Mouse (Mus musculus) kidney, adult 8-10 months (tissue): ENCODE results near the gene Zfhx3.

ENCODE experiments used
- DNase-seq, 2 experiments: peaks; one replicate each; pipeline ENCODE4 v3.0.0; 2022

The Zfhx3 gene

DNA sequence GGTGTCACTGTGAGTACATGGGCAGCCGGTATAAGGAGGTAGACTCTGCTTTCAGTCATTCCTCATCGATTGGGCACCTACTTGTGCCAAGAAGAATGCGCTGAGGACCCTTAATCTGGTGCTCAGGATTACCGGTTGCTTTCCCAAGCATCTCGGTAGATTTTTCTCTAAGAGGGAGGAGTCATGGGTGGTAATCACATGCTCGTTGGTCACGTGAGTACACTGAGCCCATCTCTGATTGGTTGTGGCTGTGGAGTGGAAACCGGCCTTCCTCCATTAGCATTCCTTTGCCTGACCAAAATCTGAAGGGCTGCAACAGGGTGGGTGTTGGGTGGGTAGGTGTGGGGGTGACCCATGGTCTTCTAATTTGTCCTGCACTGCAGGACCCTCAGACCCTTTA is 421.4 kb downstream of the Zfhx3 start:
- DNase-seq: no peak

DNA sequence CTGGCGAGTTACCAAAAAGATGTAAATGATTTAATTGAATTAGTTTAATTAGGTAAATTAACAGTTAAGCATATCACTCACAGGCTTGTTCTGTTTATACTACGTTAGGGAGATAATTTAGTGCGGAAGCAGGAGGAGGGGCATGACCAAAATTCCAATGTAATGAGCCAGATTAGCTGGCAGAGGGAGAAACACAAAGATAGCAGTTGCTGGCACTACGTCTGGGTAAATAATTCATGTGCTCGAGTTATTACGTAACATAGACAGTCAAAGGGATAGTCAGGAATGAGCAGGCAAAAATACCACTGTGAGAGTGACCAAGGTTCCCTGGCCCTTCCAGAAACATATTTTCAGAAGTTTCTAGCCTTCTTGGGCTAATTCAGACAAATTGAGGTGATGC is 426.6 kb downstream of the Zfhx3 start:
- peak; percentile 38 to 64 for DNase-seq

DNA sequence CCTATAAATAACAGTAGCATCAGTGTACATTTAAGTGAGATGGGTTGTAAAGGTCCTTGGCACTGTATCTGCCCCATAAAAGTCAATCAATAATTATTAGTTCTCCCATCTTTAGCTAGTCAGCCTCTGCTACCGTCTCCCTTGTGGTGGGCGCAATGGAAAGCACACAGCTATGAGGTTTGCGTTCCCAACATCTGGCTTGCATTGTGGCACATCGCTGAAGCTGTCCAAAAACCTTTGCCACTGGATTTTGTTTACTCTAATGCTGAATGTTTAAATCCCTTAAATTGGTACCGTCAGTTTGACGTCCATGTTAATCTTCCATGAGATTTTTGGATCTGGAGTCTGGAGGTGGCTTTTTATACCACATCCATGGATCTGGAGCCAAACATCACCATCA is 428.3 kb downstream of the Zfhx3 start:
- no peak for DNase-seq

DNA sequence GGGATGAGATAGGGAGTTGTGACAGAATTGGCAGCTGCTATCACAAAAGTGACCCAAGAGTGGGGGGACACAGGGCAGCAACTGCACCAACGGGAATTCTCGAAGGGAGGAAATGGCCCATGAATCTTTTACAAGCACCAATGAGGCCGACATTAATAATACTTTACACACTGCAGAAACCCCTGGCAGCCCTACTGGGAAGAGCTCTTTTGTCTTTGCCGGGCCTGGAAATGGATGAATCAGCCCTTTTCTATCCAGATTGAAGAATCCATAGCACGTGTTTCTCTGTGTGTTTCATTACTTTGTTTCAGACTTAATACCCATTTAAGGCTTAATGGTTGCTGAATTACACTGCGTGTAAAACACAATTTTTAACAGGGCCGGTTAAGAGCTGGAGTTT is 430.6 kb downstream of the Zfhx3 start:
- no peak for DNase-seq

DNA sequence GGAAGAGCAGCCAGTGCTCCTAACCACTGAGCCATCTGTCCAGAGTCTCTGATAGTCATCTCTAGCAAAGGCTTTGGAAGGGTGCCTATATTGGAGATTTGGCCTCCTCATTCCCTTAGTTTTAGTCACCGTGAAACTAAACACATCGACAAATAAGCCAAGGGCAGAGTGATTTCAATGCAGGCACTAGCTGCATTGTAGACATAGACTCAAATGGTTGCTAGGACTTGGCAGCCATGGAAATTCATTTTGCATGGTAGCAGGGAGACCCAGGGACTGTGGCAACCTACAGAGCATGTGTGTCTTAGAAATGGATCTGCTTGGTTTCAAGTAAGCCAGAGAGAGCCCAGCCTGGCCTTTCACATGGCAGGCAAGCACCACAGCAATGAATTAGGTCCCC is 435.6 kb downstream of the Zfhx3 start:
- no peak for DNase-seq

DNA sequence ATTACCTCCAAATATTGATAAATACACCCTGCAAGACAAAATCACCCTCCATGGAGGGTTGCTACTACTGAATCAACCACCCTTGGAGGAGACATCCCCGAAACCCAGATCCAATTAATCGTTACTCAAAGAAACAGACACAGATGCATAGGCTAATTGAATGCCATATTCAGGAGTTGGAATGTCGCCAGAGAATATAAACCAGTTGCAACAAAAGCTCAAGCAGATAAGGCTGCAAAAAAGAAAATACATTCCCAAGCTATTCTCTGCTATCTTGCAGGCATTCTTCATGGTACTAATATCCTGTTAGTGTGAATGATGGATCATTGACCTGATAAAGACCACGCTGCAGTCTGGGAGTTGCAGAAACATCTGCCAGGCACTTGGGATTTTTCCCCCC is 440.7 kb downstream of the Zfhx3 start:
- no peak for DNase-seq

DNA sequence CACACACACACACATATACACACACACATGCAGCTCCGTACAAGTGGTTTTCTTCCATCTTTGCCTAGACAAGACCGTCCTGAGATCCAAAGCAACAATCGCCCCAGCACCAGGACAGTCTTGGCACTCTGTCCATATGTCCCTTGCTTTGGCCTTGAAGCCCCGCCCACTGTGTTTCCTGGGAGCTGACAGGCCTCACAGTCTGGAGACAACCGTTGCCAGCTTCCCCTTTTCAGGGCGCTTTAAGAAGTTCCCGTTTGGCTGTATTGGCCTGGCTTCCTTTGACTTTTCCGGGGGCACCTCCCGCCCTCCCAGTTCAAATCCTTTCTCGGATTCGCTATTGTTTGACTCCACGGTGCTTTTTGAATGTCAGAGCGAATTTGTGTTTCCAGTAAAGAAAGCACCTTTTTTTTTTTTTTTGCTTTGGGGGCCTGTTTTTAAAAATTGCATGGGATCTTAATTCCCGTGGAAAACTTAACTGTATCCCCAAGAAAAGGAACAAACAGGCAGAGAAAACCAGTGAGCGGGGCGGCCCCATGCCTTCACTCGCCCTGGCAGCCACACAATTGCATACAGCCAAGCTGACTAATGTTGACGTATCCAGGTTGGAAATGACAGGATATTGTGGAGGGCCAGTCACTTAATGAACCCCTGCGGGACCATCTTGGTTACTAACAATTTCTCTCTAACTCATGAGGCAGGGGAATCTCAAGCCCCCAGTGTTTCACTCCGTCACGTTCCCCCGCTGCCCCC is 444.9 kb downstream of the Zfhx3 start:
- peak; percentile 5 to 7 for DNase-seq

DNA sequence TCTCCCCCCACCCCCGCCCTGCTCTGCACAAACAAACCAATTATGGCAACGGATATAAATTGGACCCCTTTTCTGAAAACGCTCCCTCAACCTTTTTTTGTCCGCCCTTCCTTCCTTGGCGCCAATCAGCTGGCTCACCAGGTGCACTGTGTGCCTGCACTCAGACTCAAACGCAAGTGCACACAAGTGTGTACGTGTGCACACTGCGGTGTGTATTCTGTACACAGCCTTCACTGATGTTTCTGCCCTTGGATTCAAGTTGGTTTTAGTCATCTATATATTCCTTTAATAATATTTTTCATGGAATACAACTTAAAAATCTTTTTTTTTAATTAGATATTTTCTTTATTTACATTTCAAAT is 445.4 kb downstream of the Zfhx3 start:
- no peak for DNase-seq

DNA sequence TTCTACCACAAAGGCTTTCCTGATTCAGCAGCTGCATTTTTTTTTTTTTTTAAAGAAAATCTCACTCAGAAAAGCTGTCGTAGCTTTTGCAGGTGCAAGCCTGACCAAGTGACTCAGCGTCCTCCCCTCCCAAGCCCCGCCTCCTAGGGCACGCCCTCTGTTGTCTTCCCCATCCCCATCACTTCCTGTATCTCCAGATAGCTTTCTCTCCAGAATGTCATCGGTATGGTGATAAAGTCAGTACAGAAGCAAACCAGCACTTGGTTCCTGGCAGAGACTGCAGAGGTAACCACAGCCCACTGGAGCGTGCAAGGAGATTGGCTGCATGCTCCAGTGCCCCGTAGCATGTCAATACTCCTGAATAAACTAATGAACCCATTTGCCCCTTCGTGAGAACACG is 450.5 kb downstream of the Zfhx3 start:
- peak in 1 of 2 experiments; percentile 7 for DNase-seq

DNA sequence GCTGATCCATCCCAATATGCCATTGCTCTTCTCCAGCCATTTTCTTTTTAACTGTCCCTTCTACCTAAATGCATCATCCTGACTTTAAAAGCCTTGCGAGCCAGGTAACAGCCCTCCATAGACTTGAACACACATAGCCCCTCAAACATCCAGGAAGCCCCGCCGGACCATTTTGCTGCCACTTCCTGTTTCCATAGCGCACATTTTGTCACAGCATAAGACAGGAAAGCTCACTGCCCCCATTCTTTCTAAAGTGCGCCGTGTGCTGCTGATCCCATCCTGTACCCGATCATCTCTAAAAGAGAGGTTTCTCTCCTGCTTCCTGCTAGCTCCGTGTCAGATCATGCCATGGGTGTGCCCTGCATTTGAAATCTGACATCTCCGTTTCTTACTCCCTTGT is 459.7 kb downstream of the Zfhx3 start:
- no peak for DNase-seq

DNA sequence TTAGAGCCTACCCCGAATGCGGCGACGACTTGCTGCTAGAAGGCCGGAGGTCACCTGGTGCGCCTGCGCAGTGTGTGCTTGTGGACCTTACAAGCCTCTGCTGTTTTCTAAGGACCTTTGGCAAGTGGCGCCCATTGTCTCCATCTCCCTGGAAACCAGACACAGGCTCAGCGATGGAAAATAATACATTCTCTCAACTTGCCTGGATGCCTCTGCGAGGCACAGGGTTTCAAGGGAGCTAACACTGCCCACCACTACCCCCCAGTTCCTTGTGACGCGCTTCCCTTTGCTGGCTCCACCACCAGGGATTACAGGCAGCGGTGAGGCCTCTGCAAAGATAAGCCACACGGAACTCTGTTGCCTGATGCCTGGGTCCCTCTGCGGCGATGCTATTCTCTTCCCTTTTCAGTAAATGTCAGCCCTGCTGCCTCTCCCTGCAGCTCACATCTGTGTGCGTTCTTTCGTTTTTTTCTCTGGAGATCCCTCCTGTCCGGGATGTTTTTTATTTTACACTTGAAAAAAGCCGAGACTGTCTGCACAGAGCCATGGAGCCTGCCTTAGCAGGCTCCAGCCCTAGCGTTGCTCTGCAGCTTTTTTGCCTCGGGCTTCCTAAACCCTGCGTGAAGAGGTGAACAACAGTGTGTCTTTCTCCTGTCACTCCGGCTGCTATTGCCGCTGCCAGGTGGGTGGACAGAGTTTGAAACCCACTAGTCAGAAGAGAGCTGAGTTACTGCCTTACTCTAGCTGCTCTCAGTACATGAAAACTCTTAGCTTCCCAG is 464.5 kb downstream of the Zfhx3 start:
- DNase-seq: no peak

DNA sequence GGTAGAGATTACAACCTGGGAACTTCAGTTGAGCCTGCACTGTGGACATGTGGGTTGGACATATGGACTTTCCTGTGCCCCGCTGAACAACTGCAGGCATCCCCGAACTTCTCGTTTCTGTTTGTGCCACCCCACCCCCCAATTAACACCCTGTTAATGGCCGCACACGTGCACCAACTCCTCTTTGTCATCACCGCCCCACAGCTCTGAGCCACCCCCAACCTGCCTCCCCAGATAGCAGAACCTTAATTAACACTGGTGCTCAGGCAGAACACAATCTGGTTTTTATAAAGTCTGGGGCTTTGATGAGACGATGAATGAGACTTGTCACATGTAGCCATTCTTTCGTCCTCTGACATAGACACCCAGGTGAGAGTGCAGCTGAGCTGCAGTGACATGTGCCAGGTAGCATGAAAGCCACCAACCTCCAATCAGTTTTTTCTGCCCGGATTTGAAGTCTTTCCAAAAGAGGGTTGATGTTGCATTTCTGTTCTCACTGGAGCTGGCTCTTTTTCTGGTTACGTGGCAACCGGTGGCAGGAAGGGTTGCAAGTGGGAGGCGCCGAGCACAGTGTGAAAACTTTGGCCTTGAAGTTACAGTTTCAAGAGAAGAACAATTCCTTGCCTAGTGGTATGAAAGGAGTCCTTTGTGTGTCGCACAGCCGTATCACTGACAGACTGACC is 476.9 kb downstream of the Zfhx3 start:
- DNase-seq: no peak

DNA sequence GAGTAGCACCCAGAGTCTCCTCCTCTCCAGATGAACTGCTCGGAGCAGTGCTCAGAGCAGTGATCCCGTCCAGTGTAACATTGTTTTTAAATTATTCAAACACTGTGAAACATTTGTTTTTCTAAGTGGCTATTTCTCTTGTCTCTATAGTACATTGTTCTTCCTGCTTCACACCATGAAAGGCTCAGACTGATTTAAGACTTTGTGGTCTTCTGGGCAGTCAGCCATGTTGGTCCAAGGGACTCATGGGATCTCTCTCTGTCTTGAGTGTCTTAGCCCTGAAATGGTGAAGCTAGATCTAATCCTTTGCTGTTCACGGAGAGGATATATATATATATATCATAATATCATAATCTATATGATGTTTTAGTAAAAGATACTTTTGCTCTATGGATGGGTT is 480.1 kb downstream of the Zfhx3 start:
- DNase-seq: no peak

DNA sequence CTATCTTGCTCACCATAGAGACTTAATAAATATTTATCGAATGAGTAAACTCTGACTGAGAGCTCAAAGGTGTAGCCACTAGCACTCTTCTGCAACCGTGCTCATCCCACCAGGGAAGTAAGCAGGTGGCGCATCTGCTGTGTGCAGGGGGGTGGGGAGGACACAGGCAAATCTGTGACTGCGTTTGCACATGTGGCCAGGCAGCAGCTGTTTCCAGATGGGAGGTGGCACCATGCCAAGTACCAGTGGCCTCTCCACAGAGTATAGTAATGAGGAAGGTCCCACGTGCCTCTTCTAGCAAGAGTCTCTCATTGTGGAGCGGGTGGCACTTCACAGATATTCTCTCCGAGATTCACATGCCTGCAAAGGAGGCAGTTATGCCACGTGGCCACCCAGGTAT is 481.9 kb downstream of the Zfhx3 start:
- no peak for DNase-seq

DNA sequence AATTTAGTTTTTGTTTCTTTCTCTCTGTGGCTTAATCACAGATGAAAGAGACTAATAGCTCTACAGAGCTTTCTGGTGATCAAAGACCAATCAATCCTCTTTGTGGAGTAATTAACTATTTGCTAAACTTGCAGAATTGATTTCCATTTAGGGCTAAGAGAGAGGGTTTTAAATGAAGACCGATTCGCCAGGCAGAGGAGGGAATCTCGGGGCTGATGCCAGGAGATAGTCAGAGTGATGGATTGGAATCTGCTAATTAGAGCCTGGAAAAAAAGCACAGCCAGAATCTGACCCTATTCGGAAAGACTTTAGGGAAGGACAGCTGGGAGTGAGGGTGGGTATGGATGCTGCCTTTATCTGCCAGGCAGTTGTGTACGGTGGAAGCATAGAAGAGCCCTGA is 490.9 kb downstream of the Zfhx3 start:
- no peak for DNase-seq

DNA sequence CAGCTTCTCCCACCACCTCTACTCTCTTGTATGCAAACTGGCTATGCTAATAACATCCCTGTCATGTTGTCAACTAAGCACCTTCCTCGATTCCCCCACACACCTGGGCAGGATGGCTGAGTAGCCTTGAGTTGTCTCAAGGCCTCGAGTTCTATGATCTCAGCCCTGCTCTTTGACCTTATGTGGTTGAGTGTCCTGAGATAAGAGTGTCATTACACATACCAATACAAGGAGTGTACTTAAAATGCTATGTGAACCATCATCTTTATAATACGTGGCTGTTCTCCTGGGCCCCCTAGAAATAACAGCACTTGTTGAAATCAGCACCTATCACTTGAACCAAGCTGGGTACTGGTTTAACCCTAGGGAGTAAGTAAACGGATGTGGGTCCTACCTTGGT is 492.1 kb downstream of the Zfhx3 start:
- DNase-seq: no peak

DNA sequence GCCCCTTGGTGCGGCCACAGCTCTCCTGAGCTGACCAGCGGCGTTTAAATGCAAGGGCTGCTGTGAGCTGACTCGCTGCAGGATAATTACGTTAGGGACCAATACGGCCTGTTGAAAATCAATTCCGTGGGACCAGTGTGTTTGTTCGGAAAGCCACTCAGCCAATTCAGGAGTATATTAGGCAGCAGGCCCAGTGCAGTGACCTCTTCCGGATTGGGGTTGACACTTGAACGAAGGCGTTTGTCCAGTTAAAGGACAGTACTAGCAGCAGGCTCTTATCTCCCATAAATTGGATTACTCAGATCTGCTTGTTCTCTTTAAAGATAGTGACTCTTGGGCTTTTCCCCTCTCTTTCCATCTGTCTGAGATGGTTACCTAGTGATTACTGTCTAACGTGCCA is 493.9 kb downstream of the Zfhx3 start:
- no peak for DNase-seq

DNA sequence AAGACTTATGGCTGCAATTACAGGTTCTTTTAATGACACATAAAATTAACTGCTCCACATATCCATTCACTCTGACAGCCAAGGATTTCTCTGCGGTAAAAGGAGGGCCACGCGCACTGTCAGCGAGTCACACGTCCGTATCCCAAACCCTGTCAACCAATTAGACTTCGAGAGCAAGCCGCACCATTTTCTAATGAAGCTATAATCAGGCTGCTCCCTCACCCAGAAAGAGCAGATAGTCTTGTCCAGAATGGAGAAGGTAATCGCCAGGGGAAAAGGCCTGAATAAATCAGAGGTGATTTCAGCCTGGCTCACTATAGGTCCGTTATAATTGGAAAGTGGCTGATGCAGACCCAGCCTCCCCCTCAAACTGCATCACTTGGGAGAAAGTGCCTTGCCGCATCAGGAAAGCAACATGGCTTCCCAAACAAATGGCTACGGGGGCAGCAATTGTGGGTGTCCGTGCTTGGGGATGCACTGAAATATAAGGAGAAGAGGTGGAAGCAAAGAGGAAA is 494.9 kb downstream of the Zfhx3 start:
- no peak for DNase-seq

DNA sequence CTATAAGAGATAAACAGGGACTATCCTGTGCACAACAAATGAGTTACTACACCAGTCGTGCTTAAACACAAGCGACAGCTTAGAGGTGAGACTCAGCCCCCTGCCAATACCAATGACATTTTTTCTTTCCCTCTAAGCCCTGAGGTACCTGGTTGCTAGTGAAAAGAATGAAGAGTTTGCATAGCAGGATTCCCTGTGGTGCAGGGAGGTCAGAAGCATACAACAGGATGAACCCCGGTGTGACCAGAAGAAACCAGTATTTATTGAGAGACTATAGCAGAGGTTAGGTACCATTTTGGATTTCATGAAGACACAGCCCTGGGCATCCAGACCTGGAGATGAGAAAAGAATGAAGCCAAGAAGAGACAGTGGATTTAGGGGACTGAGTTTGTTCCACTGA is 498.0 kb downstream of the Zfhx3 start:
- no peak for DNase-seq

DNA sequence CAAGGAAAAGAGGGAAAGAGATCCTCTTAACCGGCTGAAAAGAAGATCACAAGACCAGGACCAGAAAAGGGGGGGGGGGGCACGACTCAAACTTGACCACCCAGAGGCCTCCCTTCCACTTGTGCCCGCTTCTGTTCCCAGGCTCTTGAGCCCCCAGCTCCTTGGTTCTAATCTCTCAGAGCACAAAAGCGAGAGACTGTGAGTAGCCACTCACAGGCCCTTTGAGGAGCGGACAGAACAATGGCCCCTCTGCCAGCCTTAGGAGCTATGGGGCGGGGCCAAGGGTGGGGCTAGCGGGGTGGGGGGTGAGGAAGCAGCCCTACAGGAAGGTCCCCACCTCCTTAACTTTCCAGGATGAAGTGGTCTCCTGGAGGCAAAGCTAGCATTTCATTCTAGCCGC is 508.4 kb downstream of the Zfhx3 start:
- DNase-seq: no peak

DNA sequence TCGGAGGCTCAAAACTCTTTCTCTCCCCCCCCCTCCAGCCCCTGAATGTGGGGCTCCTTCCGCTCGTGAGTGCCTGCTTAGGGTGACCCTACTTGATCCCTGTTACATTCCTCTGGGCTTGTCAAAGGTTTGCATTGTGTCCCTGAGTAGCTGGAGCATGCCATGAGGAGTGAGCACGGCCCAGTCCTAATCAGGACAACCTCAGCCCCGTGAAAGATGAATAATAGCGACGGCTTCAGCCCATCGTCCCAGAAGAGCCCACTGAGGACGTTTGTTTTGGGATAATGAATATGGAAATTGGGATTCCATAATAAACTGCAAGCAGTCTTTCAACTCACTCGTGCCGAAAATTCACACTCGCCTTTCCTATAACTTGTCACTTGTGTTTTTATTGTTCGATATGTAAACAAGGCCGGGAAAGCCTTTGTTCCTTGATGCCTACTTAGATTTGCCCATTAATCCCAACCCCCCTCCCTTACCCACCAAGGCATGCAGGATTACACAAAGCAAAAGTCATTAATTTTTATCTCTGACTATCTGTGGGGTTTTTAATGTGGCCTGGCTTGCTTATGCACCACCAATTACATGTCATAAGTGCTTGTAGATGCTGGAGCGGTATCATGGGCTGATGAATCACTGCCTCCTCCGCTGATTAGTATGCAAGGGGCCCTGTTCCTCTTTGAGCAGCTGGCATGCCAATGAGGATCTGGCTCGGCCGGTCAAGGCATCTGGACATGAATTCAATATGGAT is 512.3 kb downstream of the Zfhx3 start:
- DNase-seq: no peak

DNA sequence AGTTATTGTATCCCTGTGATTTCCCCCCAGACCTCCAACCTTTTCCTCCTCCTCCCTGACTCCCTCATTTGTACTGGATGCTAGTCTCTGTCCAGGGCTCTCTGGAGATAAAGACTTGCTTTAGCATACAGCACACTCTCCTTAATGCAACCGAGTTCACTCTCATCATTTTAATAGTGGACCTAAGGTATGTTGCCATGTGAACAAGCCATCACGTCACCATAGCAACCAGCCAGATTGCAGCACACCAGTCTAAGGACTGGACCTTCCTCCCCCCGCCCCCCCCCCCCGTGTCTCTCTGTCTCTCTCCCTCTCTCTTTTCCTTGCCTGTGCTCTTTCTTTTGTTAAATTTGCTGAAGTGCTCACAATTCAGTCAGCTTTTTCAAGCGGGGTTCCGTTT is 524.2 kb downstream of the Zfhx3 start:
- DNase-seq: no peak
